Comparison of ENCODE assay signal across 11 mouse cellular contexts in the genomic region with DNA sequence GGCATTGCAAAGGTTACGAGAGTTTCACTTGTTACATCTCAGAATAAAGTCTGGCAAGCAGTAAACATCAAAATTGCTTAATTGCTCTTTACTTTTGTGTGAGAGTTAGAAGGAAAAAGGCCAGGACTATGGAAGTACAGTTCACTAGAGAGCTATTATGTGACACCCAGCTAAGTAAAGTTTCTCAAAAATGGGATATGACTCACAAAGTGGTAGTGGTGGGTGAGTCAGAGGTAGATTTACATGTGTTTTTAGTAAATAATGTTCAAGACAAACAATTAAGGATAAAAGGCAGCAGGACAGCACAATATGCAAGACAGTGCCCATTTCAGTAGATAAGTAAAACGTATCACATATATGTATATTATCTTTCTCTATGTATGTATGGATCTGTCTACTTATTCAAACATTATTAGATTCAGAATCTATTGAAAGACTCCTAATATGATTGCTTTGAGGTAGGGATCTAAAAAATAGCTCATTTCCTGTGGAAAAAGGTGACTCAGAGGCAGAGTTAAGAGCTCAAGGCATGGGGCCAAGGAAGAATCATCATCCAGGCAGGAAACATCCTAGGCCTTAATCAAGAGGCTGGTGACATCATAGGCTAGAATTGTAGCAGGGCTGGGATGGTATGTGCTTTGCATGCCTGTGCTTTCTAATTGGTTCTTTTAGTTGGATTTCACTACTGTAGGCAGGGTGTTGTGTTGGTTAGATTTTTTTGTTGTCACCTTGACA.
A peak's percentile ranks its signal among the peaks of the same experiment; 100 is the strongest.
DNase-seq lines count a peak whose midpoint lies in the region; ATAC-seq and TF ChIP-seq lines count a peak whose summit lies in the region.
"Had no signal": no experiment of that assay in that cellular context is flagged by ENCODE, and none has a peak within 500 bp of the region (broad histone marks: within the 10 kb centered on the region; RNA-seq: fewer than 3 reads in every experiment).

No protein-coding gene starts in this region.

- no peak overlapping the region for H3K27ac ChIP-seq in liver, postnatal 0 days (ENCODE audit: low read depth)
- H3K27ac ChIP-seq in embryonic fibroblast, embryonic 13.5 days (ENCODE audit: insufficient read depth, low read length): peak overlapping the region; percentile 94
- H3K27ac ChIP-seq in forebrain, embryonic 11.5 days (ENCODE audit: low read depth, low read length): no peak overlapping the region
- H3K27ac ChIP-seq: hindbrain, embryonic 13.5 days had no signal

- intact Hi-C loops in left cerebral cortex, postnatal 14 days (cut with DNase I): loop anchor here (10.0 kb wide), 1 partner anchor 184 kb away; no protein-coding TSS in a partner anchor

- peak; percentile 27 for DNase-seq in adrenal gland, postnatal 10 days
- no peak for DNase-seq in adrenal gland, postnatal 4 days (ENCODE audit: low spot score in 2 of 2)
- no peak for DNase-seq in liver, postnatal 0 days
- DNase-seq in liver: no peak
- DNase-seq in lung, postnatal 14 days: peak; percentile 5
- DNase-seq in forebrain, embryonic 11.5 days (ENCODE audit: low spot score): no peak
- no peak for DNase-seq in left cerebral cortex, postnatal 14 days (ENCODE audit: low spot score in 2 of 2)
- DNase-seq: forebrain, postnatal 0 days; right cerebral cortex, adult 18-20 months had no signal

- 82% methylated on average over 2 of the region's 2 CpGs for WGBS in liver, postnatal 0 days (ENCODE audit: insufficient replicate concordance)
- WGBS in forebrain, embryonic 11.5 days: 83% methylated on average over 2 of the region's 2 CpGs

- no peaks in the 10 kb centered on the region for H3K9me3 ChIP-seq in liver, postnatal 0 days (ENCODE audit: low read length)
- H3K9me3 ChIP-seq in forebrain, embryonic 11.5 days (ENCODE audit: control insufficient read depth, low read length): no peaks in the 10 kb centered on the region
- H3K9me3 ChIP-seq: hindbrain, embryonic 13.5 days had no signal

- no peak for TF ChIP-seq CTCF in liver, postnatal 0 days (IDR thresholded peaks at IDR 0.05; ENCODE audit: low read depth)
- no peak for TF ChIP-seq CTCF in embryonic fibroblast, embryonic 13.5 days (IDR thresholded peaks at IDR 0.05; ENCODE audit: borderline replicate concordance, insufficient read depth, low read length)

- no peaks in the 10 kb centered on the region for H3K36me3 ChIP-seq in liver, postnatal 0 days (replicated peaks; ENCODE audit: insufficient read depth, low read length)
- H3K36me3 ChIP-seq in forebrain, embryonic 11.5 days (ENCODE audit: control insufficient read depth, insufficient read depth, low read length): no peaks in the 10 kb centered on the region
- H3K36me3 ChIP-seq: hindbrain, embryonic 13.5 days had no signal

- H3K4me1 ChIP-seq in liver, postnatal 0 days (ENCODE audit: insufficient read depth): no peaks in the 10 kb centered on the region
- H3K4me1 ChIP-seq in embryonic fibroblast, embryonic 13.5 days (ENCODE audit: control insufficient read depth, insufficient read depth, low read length): no peaks in the 10 kb centered on the region
- H3K4me1 ChIP-seq in forebrain, embryonic 11.5 days (replicated peaks; ENCODE audit: control insufficient read depth, insufficient read depth, low read length): no peaks in the 10 kb centered on the region
- H3K4me1 ChIP-seq: hindbrain, embryonic 13.5 days had no signal

- H3K27me3 ChIP-seq in liver, postnatal 0 days (ENCODE audit: insufficient read depth, low read length): no peaks in the 10 kb centered on the region
- peaks cover 3% of the 10 kb centered on the region; the same call in 1 of the 2 replicates for H3K27me3 ChIP-seq in forebrain, embryonic 11.5 days (ENCODE audit: control insufficient read depth, insufficient read depth, low read length)
- H3K27me3 ChIP-seq: hindbrain, embryonic 13.5 days had no signal

- no peak overlapping the region for H3K4me3 ChIP-seq in liver, postnatal 0 days (ENCODE audit: low read depth, low read length)
- H3K4me3 ChIP-seq in embryonic fibroblast, embryonic 13.5 days (ENCODE audit: insufficient read depth, low read length): no peak overlapping the region
- H3K4me3 ChIP-seq in forebrain, embryonic 11.5 days (ENCODE audit: low read depth, low read length): no peak overlapping the region
- H3K4me3 ChIP-seq: hindbrain, embryonic 13.5 days had no signal

- H3K9ac ChIP-seq in liver, postnatal 0 days (replicated peaks): no peak overlapping the region
- H3K9ac ChIP-seq in forebrain, embryonic 11.5 days (ENCODE audit: low read length): no peak overlapping the region
- H3K9ac ChIP-seq: forebrain, postnatal 0 days; hindbrain, embryonic 13.5 days had no signal

- peak; percentile 25; the same call in 1 of the 2 replicates for ATAC-seq in liver, postnatal 0 days
- no peak for ATAC-seq in forebrain, embryonic 11.5 days (replicated peaks; ENCODE audit: low FRiP score)
- ATAC-seq: forebrain, postnatal 0 days had no signal

- no peak overlapping the region for H3K4me2 ChIP-seq in liver, postnatal 0 days (ENCODE audit: low read depth, low read length)
- H3K4me2 ChIP-seq in forebrain, embryonic 11.5 days (ENCODE audit: low read depth, low read length, severe bottlenecking): no peak overlapping the region
- H3K4me2 ChIP-seq: hindbrain, embryonic 13.5 days had no signal

- TF ChIP-seq POLR2A in embryonic fibroblast, embryonic 13.5 days (IDR thresholded peaks at IDR 0.05; ENCODE audit: low read depth, low read length): no peak

- no peak for TF ChIP-seq EP300 in liver, postnatal 0 days (IDR thresholded peaks at IDR 0.05; ENCODE audit: low read depth)

Comparison
In these comparisons a context has a peak if more than half of its experiments do, and no peak if none do; other contexts are left out.
1. DNase-seq: peak in adrenal gland, postnatal 10 days (single experiment) and lung, postnatal 14 days (single experiment); none in adrenal gland, postnatal 4 days (0 of 2), liver, postnatal 0 days (single experiment), liver (single experiment), forebrain, embryonic 11.5 days (single experiment) and left cerebral cortex, postnatal 14 days (0 of 2).